Mouse (Mus musculus): ENCODE measurements at regions not wholly inside any gene's neighbourhood (a gene's known extent, or its start where the extent isn't known, plus 50 kb on each side); places are given as distances from the start of the nearest gene placed in this dataset.

DNA sequence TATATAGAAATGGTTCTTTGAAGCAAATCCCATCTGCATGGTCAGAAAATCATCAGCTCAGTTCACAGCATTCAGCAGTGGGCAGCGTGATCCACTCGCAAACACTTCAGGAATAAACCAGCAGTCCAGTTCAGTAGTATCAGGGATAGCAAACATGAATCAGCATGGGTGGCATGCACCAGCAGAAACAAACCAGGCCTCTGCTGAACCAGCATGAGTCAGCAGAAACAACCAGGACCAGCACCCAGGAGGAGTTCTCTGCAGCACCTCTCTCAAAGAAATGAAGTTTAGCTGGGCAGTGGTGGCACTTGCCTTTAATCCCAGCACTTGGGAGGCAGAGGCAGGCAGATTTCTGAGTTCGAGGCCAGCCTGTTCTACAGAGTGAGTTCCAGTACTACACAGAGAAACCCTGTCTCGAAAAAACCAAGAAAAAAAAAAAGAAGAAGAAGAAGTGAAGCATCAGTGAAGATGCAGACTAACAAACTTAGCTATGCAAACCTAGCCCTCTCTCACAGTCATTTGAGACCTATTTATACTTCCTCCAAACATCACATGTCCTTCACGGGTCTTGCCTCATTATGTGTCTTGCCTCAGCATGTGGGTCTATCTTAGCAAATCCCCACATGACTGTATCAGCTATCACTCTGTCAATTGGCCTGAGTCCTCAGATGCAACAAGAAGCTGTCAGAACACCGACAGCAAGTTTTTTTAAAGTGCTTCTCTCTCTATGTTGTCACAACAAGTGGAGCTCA, 80.2 kb downstream of the Fthl17a start:
- DNase-seq (ENCODE audit: inconsistent ontology term), result no peak

DNA sequence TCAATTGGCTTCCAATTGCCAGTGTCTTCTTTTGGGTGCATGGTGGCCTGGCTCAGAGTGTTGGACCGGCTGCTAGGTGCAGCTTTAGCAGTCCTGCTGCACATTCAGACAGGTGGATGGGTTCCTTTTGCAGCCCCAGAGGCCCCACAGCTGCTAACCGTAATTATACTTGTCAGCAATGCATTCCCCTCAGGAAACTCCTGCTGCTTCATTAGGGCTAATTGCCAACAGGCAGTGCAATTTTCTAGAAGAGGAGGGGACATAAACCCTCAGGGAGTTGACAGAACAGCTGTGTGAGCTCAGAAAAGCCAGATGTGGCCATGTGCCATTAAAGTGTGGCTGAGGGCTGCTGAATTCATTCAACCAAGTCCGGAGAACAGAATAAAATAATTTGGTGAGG, 94.0 kb downstream of the Fthl17a start:
- no peak for DNase-seq (ENCODE audit: inconsistent ontology term)

DNA sequence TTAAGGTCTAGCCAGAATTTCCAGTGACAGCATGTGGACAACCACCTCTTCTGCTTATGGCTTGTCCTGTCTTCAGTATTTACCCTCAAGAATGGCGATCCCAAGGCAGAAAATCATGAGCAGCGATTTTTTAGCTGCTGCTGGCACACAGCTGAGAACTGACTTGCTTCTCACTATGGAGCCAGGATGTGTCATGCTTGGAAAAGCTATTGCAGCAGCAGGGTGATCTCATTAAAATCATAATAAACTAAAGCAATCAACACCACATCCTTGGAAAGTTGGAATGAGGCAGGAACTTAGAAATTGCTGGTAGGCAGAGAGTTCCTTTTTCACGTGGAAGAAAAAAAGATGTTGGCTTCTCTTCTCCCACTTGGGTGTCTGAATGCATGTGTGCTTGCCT, 125.8 kb downstream of the Fthl17a start:
- peak; percentile 42 for DNase-seq (ENCODE audit: inconsistent ontology term)

- no peak for DNase-seq (ENCODE audit: inconsistent ontology term)
These were observed 135.0 kb downstream of the Fthl17a start for GRCm38 (mm10) chrX:85384452-85384851.
